Mouse (Mus musculus) intestine, postnatal 0 days (tissue): ENCODE results near the gene Micu1. TPM values are rescaled to one million over a fixed set of nuclear protein-coding genes. Genes with fewer than 3 reads are reported as not detected.

Experiments
- ATAC-seq: fragments of 200-750 bp; cut with Nextera tagmentation; 2 replicates; pipeline ENCODE4 v1.8.0; 2017; ENCODE audit warnings: mild to moderate bottlenecking, moderate TSS enrichment, moderate library complexity
- H3K27ac ChIP-seq: fragments of 300-500 bp; sonication (generic); 2 replicates; pipeline ENCODE4 v1.5.1; 2014; ENCODE audit warnings: mild to moderate bottlenecking, low read depth, low read length, moderate library complexity
- H3K27me3 ChIP-seq: fragments of 300-500 bp; sonication (generic); replicated peaks from 2 replicates; pipeline ENCODE4 v1.6.1; 2014; ENCODE audit warnings: low read length, mixed read lengths; ENCODE audit not compliant: control insufficient read depth, insufficient read depth
- H3K36me3 ChIP-seq: fragments of 300-500 bp; sonication (generic); 2 replicates; pipeline ENCODE4 v1.6.1; 2014; ENCODE audit warnings: mild to moderate bottlenecking, moderate library complexity; ENCODE audit not compliant: control insufficient read depth, insufficient read depth
- H3K4me1 ChIP-seq: fragments of 300-500 bp; sonication (generic); replicated peaks from 2 replicates; pipeline ENCODE4 v1.6.1; 2014; ENCODE audit warnings: antibody characterized with exemption, low read length, mixed read lengths; ENCODE audit not compliant: control insufficient read depth, insufficient read depth
- H3K4me2 ChIP-seq: fragments of 300-500 bp; sonication (generic); replicated peaks from 2 replicates; pipeline ENCODE4 v1.6.1; 2014; ENCODE audit warnings: low read depth, mild to moderate bottlenecking, moderate library complexity
- H3K4me3 ChIP-seq: fragments of 300-500 bp; sonication (generic); 2 replicates; pipeline ENCODE4 v1.5.1; 2014; ENCODE audit warnings: low read depth, low read length
- H3K9ac ChIP-seq: fragments of 300-500 bp; sonication (generic); 2 replicates; pipeline ENCODE4 v1.6.1; 2014; ENCODE audit warnings: mild to moderate bottlenecking, low read depth, low read length
- H3K9me3 ChIP-seq: fragments of 300-500 bp; sonication (generic); 2 replicates; pipeline ENCODE4 v1.6.1; 2016; ENCODE audit warnings: mixed run types; ENCODE audit not compliant: control insufficient read depth
- CTCF ChIP-seq: sonication (generic); IDR thresholded peaks from 2 replicates; pipeline ENCODE4 v1.5.1; 2016; ENCODE audit warnings: low read depth, mild to moderate bottlenecking, control low read depth, antibody characterized with exemption, moderate library complexity
- WGBS: fragments of 180-500 bp; shearing (Covaris S2); extraction: QIAGEN DNeasy Blood & Tissue Kit; methylation state at CpG from one replicate; pipeline ENCODE4 v1.1.7; 2014; 5-methylcytosine and 5-hydroxymethylcytosine counted together
- polyA plus RNA-seq: library from polyadenylated mRNA; unstranded; fragments of >200 nt; fragmentation: Nextera tagmentation; extraction: Ambion mirVana; gene quantifications from 2 replicates; pipeline ENCODE4 v1.2.1, GENCODE M21; 2015

The Micu1 gene
- polyA plus RNA-seq, 1 experiment from 2014 or later = 57.8 TPM

DNA sequence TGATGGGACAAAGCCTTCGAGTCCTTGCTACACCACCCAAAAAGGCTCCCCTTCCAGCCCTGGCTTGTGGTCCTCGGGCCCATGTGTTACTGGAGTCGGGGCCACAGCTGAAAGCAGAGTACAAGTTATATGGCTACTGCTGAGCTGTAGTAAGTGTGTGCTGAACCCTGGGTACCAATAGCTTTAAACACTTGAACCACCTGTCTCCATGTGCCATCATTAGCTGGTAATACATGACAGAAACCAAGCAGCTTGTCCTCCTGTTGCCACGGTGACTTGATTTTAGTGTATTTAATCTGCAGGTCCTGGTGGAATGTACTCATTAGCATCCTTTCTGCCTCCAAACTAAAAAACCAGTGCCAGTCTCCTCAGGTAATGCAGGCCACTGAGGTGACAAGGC is 106.4 kb downstream of the Micu1 start:
- Histone ChIP-seq H3K36me3 (peaks cover 7% of the 10 kb centered on the region), H3K27me3 (no peaks in the 10 kb centered on the region), H3K9ac (no peak overlapping the region), H3K4me2 (no peak overlapping the region), H3K9me3 (no peaks in the 10 kb centered on the region), H3K4me1 (no peaks in the 10 kb centered on the region), H3K4me3 (no peak overlapping the region), H3K27ac (no peak overlapping the region)
- ATAC-seq = no peak
- no peak for TF ChIP-seq CTCF
- WGBS = 86% methylated on average over 4 of the region's 4 CpGs

DNA sequence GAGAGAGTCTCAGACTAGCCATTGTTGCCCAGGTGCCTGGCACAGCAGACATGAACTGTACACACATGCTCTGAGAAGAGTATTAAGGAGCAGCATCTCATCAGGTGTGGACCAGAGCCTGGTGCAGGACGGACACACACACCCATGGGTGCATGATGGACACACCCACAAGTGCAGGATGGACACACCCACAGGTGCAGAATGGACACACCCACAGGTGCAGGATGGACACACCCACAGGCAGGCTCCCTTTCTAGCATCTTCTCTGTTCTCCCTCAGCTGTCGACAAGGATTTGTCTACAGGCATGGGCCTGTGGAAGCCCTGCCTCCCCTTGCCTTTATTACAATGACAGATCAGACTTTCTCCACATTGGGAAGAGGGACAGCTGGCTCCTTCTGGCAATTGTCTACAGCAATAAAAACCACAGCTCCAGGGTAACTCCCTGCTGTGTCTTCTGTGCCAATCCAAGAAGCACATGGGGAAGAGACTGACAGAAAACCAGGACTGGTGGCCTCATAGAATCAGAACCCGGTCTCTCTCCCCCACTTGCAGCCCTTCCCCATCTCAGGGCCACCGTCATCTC is 107.8 kb downstream of the Micu1 start:
- TF ChIP-seq CTCF = no peak
- H3K4me2 ChIP-seq = no peak overlapping the region
- no peaks in the 10 kb centered on the region for H3K4me1 ChIP-seq
- H3K4me3 ChIP-seq = no peak overlapping the region
- no peak overlapping the region for H3K9ac ChIP-seq
- H3K27ac ChIP-seq = no peak overlapping the region
- H3K9me3 ChIP-seq = no peaks in the 10 kb centered on the region
- WGBS = 58% methylated on average over 4 of the region's 4 CpGs
- peaks cover 3% of the 10 kb centered on the region; the same call in 1 of the 2 replicates for H3K36me3 ChIP-seq
- no peak for ATAC-seq
- no peaks in the 10 kb centered on the region for H3K27me3 ChIP-seq

DNA sequence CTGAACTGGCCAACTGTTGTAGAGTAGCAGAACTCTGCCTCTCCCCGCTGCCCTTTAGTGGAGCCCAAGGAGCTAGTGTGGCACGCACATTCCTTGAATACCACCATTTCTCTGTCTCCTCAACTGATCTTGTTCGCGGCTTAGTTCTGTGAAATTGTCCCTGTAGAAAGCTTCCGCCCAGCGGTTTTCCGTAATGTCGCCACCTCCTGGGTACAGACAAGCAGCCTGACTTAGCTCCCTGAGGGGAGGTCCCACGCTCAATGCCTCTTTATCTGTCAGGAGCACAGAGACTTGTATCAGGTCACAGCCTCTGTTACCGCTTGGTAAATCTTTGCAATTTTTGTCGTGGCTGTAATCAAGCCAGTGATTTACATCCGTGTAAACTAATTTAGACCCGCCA is 110.7 kb downstream of the Micu1 start:
- Histone ChIP-seq H3K9ac (no peak overlapping the region), H3K36me3 (no peaks in the 10 kb centered on the region), H3K27ac (no peak overlapping the region), H3K4me2 (no peak overlapping the region), H3K27me3 (no peaks in the 10 kb centered on the region), H3K4me1 (no peaks in the 10 kb centered on the region), H3K9me3 (no peaks in the 10 kb centered on the region), H3K4me3 (no peak overlapping the region)
- 43% methylated on average over 13 of the region's 13 CpGs for WGBS
- ATAC-seq = no peak
- peak; percentile 51 for TF ChIP-seq CTCF

DNA sequence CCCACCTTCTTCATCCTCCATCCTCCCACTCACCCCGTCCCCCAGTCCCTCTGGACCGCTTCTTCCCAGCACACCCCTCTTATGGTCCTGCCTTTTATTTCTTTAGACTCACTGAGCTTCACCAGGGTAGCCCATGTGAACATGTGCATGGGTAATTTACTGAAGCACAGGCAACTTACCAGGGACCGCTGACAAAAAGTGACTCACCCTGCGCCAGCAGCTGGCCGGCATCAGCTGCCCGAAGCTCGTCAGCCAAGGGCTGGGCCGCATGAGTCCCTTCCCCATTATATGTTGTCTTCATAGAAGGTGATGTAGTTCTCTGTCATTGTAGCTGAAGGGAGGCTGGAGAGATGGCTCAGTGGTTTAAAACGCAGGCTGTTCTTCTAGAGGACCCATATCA is 111.5 kb downstream of the Micu1 start:
- H3K9ac ChIP-seq = no peak overlapping the region
- no peaks in the 10 kb centered on the region for H3K4me1 ChIP-seq
- no peak for TF ChIP-seq CTCF
- H3K36me3 ChIP-seq = no peaks in the 10 kb centered on the region
- H3K9me3 ChIP-seq = no peaks in the 10 kb centered on the region
- no peak overlapping the region for H3K4me3 ChIP-seq
- no peaks in the 10 kb centered on the region for H3K27me3 ChIP-seq
- no peak for ATAC-seq
- WGBS = 94% methylated on average over 9 of the region's 9 CpGs
- H3K27ac ChIP-seq = no peak overlapping the region
- no peak overlapping the region for H3K4me2 ChIP-seq

DNA sequence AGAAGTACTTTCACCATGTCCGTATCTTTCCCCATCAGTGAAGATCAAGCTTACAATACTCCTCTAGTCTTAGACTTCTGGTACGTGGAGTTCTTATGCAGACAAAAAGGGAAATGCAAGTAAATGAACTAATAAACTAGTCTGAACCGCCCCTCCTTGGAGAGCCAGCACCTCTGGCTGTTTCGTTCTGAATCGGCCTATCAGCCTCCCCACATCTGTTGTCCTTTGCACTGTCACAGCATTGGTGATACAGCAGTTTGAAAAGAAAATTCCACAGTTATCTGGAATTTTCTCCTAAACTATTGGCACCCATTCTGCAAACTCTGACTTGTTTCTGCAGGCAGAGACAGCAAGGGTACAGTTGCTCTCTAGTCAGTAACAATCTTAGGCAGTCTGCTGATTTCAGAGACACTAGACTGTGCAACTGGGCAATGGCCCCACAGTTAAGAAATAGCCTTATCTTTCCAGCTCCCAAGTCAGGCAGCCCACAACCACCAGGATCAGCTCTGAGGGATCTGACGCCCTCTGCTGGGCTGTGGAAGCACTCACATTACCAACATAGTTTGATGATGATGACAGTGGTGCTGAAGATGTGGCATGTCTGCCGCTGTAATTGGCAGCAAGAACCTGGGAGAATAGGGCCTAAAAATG is 112.4 kb downstream of the Micu1 start:
- TF ChIP-seq CTCF = peak; percentile 84
- no peak overlapping the region for H3K4me3 ChIP-seq
- H3K36me3 ChIP-seq = no peaks in the 10 kb centered on the region
- no peak overlapping the region for H3K4me2 ChIP-seq
- no peak overlapping the region for H3K9ac ChIP-seq
- H3K27ac ChIP-seq = no peak overlapping the region
- 79% methylated on average over 7 of the region's 7 CpGs for WGBS
- H3K27me3 ChIP-seq = no peaks in the 10 kb centered on the region
- H3K9me3 ChIP-seq = no peaks in the 10 kb centered on the region
- H3K4me1 ChIP-seq = no peaks in the 10 kb centered on the region
- no peak for ATAC-seq

DNA sequence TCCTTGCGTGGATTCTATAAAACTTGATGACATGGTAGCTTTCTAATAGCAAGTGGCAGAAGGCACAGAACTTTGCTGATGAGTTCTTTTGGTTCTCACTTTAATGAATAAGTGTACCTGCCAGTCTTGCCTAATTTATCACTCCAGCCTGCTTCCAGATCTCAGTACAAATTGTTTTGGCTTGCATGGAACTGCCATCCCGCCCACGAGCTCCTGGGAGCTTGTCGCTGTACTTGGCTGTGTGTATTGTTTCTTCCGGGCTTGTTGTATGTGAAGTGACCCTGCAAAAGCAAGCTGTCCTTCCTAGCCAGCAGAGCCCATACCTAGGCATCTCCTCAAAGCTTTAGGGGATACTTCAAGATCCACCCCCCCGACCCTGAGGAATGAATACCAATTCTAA is 114.3 kb downstream of the Micu1 start:
- no peaks in the 10 kb centered on the region for H3K9me3 ChIP-seq
- 91% methylated on average over 6 of the region's 6 CpGs for WGBS

More for the DNA sequence above, 114.3 kb downstream of the Micu1 start:
- no peak overlapping the region for H3K4me2 ChIP-seq
- no peaks in the 10 kb centered on the region for H3K4me1 ChIP-seq
- H3K27me3 ChIP-seq = no peaks in the 10 kb centered on the region
- H3K36me3 ChIP-seq = no peaks in the 10 kb centered on the region
- no peak overlapping the region for H3K4me3 ChIP-seq
- ATAC-seq = no peak
- H3K27ac ChIP-seq = no peak overlapping the region
- H3K9ac ChIP-seq = no peak overlapping the region
- no peak for TF ChIP-seq CTCF
